Mouse (Mus musculus) neutrophil, adult 5-6 weeks (primary cell): ENCODE data around the gene Unc5cl. TPM values are rescaled to one million over a fixed set of nuclear protein-coding genes. Genes with fewer than 3 reads are reported as not detected.

ENCODE experiments used
- ATAC-seq: fragments of 151-379, 151-347 bp; 2 replicates; pipeline ENCODE4 v1.8.0; 2017; ENCODE audit warnings: mild to moderate bottlenecking, moderate TSS enrichment; ENCODE audit not compliant: insufficient number of reproducible peaks, poor library complexity, low FRiP score, severe bottlenecking; ENCODE audit errors: extremely low read depth
- total RNA-seq: library from RNA; stranded (forward); fragments of 200-1000 nt; gene quantifications from 2 replicates; pipeline ENCODE4 v1.2.3, GENCODE M21; 2017

The Unc5cl gene
- total RNA-seq, 1 experiment from 2014 or later = 11.3 TPM

DNA sequence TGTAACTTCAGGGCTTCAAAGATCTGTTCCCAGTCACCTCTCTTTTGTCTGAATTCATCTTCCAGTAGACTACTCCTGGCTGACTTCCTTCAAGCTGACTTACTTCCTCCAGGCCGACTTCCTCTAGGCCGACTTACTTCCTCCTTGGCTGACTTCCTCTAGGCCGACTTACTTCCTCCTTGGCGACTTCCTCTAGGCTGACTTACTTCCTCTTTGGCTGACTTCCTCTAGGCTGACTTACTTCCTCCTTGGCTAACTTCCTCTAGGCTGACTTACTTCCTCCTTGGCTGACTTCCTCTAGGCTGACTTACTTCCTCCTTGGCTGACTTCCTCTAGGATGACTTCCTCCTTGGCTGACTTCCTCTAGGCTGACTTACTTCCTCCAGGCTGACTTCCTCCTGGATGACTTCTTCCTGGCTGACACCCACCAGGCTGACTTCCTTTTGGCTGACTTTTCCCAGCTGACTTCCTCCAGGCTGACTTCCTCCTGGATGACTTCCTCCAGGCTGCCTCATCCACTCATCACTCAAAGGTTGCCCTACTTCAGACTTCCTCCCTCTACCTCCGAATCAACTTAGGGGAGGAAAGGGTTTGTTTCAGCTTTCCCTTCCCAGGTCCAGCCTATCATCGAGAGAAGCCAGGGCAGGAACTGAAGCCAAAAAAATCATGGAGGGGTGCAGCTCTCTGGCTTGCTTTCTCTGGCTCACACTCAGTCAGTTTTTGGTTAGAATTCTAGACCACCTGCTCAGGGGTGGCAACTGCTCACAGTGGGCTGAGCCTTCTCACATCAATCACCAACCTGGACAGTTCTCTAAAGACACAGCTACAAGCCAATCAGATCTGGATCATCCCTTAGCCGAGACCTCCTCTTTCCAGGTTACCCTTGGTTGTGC is 103.4 kb downstream of the Unc5cl start:
- peak; percentile 52; the same call in 1 of the 2 replicates for ATAC-seq

DNA sequence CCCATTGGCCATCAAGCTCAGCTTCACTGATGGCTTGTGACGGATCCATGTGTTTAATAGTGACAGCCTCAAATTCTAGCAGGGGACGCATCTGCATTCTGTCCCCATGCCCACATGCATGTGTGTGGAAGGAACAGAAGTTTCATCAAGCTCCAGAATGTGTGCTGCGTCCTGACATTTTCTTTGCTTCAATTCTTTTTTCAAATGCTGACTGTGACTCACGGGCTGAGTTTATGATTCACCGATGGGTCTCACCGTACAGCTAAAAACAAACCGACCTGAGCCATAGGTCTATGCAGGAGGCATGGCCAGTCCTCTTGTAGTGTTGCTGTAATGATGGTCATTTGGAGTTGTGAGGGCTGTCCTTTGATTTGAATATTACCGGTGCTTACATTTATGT is 110.2 kb downstream of the Unc5cl start:
- no peak for ATAC-seq

DNA sequence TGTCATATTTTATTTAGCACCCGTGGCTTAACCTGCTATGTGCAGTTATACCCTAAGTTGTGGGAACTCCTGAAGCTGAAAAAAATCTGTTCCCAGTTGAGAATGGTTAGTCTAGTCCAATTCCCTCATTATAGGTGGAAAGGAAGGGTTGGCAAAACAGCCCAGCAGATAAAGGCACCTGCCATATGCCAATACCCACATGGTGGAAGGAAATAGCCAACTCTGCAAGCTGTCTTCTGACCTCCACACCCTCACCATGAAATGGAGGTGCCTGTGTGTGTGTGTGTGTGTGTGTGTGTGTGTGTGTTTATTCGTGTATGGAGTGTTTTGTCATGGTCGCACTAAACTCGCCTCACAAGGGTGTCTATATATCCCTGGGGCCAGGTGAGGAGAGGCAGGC is 115.0 kb downstream of the Unc5cl start:
- no peak for ATAC-seq

DNA sequence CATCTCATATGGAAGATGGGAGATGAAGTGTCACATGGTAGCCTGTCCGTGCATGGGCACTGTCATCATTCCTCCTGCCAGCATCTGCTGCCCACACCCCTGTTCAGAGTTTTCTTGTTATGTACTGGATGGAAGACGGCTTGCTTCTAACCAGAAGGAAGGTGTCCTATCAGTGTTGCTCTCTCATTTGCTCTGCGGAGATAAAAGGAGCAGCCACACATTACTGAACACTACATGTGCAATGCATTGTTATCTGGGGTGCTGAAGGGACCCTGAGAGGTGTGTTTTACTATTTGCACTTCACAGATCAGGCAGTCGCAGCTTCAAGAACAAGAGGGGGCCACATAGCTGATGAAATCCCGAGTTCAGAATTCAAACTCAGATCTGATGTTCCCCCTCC is 126.5 kb downstream of the Unc5cl start:
- no peak for ATAC-seq

DNA sequence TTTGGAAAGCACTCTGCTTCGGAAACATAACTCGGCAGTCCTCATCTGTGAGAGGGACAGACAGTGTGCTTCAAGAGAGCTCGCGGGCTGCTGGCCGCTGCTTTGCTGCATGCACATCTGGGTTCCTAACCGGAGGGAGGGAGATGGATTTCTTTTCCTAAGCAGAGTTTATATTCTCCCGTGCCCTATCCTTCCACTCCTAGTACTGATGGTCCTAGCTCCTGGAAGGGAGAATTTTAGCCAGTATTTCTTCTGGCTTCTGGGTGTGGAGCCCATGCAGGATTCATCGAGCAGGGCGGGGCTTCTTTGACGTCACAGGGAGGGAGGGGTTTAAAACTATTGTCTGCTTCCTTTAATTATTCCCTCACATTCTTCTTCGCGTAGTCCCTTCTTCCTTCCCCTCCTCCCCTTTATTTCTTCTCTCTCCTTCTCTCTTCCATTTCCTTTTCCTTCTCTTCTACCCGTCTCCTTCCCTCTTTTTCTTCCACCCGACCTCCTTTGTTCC is 127.8 kb downstream of the Unc5cl start:
- ATAC-seq = no peak

DNA sequence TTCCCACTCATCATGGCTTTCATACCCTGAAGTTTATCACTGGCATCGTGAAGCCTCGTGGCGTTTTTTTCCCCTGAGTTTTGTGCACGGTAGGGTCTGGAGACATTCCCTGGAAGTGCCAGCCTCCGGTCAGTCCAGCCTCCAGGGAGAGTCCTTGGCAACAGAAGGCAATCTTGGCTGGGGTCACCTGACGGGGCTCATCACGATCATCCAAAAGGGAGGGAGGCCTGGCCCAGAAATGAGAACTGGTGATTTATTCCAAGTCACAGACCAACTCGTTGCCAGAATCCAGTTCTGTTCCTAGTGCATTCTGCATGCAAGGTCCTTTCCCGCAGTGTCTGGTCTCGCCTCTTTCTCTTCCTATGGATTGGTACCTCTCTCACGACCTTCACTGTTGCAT is 128.7 kb downstream of the Unc5cl start:
- ATAC-seq = no peak

DNA sequence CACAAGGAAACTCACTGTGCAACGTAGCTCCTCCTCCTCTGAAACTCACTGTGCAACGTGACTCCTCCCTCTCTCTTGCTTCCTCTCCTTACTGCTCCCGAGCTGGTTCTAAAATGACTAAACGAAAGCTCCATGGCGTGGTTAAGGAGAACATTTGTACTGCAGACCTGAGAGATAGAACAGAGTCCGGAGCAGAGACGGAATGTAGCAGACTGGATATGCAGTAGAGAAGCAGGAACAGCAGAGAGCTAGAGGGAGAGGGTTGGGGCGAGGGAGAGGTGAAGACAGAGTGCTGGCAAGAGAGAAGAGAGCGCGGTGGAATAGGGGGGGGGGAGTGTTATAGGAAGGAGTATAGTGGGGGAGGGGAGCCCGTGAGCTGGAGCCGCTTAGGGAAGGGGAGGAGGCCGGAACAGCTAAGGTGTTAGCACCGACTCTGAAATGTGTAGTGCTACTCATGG is 131.2 kb downstream of the Unc5cl start:
- ATAC-seq = no peak

DNA sequence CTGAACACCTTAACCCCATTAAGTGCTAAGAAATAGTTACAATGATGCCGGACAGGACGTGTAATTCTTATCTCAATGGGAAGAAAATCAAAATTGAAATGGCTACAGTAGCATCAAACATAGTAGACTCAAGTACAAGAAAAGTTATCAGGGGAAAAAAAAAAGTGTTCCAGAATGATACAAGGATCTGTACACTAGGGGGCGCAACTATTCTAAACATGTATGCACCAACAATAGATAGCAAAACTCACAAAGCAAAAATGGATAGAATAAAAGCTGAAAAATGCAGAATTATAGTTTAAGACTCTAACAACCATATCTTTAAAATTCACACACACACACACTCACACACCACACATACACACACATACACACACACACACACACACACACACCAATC is 134.0 kb downstream of the Unc5cl start:
- ATAC-seq = no peak

Other genes with a start within 250 kb of the Unc5cl start
- gene Trem1, start 222.1 kb upstream of the Unc5cl start, total RNA-seq = 172 and 173 TPM in 2 replicates
- 140 and 149 TPM in 2 replicates for gene Trem3, start 207.1 kb upstream of the Unc5cl start, total RNA-seq
- 47.1 and 49.0 TPM in 2 replicates for gene Treml4, start 190.6 kb upstream of the Unc5cl start, total RNA-seq
- gene Treml2, start 155.4 kb upstream of the Unc5cl start, total RNA-seq = 145 and 151 TPM in 2 replicates
- 99.2 and 102 TPM in 2 replicates for gene B430306N03Rik, start 138.8 kb upstream of the Unc5cl start, total RNA-seq
- 2.6 and 3.7 TPM in 2 replicates for gene Trem2, start 108.5 kb upstream of the Unc5cl start, total RNA-seq
- gene Treml1, start 95.0 kb upstream of the Unc5cl start, total RNA-seq = 7.0 and 9.8 TPM in 2 replicates
- gene Nfya, start 45.0 kb upstream of the Unc5cl start, total RNA-seq = 47.7 and 55.0 TPM in 2 replicates
- gene Oard1, start 44.9 kb upstream of the Unc5cl start, total RNA-seq = 92.3 and 97.1 TPM in 2 replicates
- gene Apobec2, start 22.0 kb upstream of the Unc5cl start, total RNA-seq = not detected in 2 replicates
- gene Tspo2, start 3.4 kb upstream of the Unc5cl start, total RNA-seq = 2.5 and 3.8 TPM in 2 replicates